Mouse (Mus musculus) CD4-positive helper T cell, adult 2 months (primary cell): ENCODE measurements around the gene St7.

ENCODE experiments used
- DNase-seq: peaks from one replicate; pipeline ENCODE4 v3.0.0-alpha.2; 2012; ENCODE audit warnings: low read depth, missing footprints, low spot score

St7 gene

DNA sequence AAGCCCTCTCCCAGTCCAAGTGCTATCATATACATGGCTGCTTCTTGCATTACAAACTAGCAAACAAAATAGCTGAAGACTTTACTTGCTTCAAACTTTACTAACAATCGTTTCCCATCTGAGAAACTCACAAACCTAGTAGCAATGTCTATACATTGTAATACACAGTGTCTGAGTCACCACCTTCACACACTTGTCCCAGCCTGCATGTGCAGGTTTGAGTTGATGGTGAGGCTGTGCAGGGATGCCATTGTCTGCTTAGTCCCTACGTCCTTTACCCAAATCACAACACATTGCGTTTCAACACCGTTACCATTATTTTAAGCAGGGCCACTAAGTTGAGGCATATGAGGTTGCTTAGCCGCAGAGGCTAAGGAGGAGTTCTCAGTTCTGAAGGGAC, 26.7 kb downstream of the St7 start:
- DNase-seq: no peak

DNA sequence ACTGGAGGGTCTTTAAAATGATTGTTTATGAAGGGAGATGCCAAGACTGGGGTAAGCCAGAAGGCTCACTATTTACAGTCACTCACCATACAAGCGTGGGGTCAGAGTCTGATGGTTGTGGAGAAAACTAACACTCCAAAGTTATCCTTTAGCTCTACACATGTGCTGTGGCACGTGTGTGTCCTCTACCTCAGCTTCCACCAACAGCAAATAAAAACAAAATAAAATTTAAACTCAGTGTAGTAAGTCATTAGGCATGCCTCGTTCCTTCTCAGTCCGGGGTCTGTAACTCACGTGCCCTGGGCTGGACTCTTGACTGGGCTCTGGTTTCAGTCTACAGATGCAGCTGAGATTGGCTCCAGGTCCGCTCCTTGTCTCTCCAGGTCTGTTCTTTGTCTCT, 27.3 kb downstream of the St7 start:
- DNase-seq: no peak

DNA sequence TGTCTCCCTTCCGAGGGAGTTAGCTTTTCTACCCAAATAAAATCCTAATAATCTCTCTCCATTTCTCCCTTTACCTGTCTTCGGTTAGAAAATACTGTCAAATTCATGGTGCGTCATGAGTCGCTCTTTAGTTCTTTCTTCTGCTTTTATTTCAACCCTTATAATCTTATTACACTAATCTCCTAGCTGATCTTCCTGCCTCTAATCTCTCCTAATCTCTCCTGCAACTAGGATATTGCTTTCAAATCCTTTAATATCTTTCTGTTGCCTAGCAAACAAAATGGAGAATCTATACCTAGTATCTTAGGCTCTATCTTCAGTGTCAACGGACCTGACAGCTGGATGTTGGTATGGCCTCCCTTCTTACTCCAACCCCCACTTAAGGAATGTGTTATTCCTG, 29.0 kb downstream of the St7 start:
- no peak for DNase-seq

DNA sequence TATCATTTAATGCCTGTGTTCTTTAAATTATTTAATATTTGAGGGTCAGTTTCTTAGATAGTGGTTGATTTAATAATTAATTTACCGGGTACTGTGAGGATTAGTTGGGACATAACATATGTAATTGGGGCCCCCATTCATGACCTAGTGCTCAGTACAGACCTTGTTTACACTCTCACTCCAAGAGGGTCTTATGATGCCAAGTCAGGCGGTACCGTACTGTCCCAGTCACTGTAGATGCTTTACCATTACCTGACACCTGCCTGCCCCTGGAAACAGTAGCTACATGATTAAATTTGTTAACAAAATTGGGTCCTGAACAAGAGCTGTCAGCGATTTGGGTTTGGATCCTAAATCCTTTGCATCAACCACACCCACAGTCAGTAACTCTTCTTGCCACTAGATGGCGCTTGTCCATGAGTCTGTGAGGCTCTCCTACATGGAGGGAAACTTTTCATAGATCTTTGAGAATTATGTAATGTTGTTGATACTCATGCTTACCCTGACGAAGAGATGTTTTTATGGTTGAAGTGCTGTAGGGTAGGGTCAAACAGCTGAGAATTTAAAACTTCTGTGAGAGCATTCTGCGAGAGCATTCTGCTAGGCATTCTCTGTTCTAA, 33.2 kb downstream of the St7 start:
- DNase-seq: peak; percentile 58

GRCm38 (mm10) chr6:17727241-17727640, 34.5 kb downstream of the St7 start:
- no peak for DNase-seq

- no peak for DNase-seq
Observed at GRCm38 (mm10) chr6:17727891-17728790, 35.4 kb downstream of the St7 start.

DNA sequence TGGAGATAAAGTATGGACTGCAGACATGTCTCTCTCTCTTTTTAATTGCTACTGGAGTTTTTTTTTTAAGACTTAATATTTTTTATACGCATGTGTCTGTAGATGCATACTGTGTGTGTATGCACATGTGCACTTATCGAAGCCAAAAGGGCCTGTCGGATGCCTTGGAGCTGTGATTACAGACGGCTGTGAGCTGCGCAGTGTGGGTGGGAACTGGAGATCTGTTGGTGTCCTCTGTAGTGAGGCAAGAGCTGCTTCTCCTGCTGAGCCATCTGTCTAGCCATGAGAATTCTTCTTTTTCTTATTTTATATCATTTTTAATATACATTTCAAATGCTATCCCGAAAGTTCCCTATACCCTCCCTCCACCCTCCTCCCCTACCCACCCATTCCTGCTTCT, 37.4 kb downstream of the St7 start:
- no peak for DNase-seq

GRCm38 (mm10) chr6:17731694-17732093, 39.0 kb downstream of the St7 start:
- DNase-seq: no peak

- DNase-seq: no peak
Observed at GRCm38 (mm10) chr6:17733951-17734411, 41.2 kb downstream of the St7 start.

- peak; percentile 22 for DNase-seq
Observed at GRCm38 (mm10) chr6:17737262-17737948, 44.7 kb downstream of the St7 start.

DNA sequence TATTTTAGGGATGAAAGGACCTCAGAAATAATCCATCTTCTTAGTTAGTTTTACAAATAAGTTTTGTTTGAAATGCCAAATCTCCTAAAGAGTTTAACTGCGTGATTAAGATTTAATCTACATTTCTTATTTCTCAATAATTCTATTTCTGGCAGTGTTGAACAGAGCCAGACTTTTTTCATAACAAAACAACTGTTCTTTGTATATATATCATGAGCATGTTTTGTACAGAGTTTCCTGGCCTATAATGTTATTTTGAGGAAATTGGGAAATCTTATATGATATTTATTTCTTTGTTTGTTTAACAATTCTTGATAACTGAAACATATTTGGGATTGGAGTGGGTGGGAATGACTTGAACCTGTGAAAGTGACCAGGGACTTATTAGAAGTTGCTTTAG, 47.4 kb downstream of the St7 start:
- no peak for DNase-seq

- no peak for DNase-seq
Observed at GRCm38 (mm10) chr6:17741639-17742038, 48.9 kb downstream of the St7 start.

DNA sequence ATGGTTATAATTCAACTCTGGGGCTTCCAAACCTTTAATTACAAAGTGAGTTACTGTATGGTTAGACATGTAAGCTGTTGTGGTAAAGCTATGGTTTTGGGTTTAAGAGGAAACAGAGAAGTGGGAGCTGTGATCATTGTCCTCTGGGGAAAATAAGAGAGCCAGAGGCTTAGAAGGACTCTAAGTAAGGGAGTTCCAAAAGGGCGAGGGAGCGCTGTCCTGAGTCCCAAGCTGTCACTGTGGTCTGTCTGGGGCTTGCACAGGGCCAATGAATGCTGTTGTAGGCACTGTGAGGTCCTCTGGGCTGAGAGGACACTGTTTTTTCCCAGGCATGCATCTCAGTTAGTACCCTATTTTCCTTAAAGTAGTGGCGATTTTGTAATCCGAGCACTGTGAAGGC, 49.5 kb downstream of the St7 start:
- no peak for DNase-seq

DNA sequence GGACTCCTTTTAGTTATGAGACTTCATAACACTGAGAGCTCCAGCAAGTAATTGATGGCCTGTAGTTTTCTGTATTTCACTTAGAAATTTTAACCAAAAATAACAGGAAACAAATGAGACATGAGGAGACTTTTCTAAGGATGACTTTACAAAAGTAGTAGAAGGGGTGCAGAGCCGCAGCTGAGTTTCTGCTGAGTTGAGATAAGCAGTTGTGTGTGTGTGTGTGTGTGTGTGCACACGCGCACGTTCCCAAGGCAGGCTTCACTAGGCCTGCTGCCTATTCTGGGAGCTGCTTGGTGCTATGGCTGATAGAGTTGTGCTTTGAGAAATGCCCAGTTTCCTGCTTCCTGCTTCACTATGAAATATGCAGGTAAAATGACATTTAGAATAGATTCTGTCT, 50.6 kb downstream of the St7 start:
- DNase-seq: no peak

DNA sequence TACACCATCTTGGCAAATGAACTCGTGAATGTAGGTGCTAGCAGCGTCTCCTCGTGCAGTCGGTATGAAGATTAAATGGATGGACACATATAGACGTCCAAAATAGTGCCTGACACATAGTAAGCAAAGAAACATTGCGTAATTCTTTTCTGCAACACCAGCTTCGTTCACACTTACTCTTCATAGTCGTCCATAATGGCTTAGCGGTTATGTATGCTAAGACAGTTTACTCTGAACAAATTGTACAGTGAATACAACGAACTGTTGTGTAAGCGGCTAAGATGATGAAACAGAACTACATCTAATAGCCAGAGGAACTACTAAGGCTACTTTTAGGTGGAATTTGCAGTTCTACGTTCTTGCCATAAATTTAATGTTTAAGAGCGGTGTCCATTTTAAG, 55.0 kb downstream of the St7 start:
- no peak for DNase-seq

DNA sequence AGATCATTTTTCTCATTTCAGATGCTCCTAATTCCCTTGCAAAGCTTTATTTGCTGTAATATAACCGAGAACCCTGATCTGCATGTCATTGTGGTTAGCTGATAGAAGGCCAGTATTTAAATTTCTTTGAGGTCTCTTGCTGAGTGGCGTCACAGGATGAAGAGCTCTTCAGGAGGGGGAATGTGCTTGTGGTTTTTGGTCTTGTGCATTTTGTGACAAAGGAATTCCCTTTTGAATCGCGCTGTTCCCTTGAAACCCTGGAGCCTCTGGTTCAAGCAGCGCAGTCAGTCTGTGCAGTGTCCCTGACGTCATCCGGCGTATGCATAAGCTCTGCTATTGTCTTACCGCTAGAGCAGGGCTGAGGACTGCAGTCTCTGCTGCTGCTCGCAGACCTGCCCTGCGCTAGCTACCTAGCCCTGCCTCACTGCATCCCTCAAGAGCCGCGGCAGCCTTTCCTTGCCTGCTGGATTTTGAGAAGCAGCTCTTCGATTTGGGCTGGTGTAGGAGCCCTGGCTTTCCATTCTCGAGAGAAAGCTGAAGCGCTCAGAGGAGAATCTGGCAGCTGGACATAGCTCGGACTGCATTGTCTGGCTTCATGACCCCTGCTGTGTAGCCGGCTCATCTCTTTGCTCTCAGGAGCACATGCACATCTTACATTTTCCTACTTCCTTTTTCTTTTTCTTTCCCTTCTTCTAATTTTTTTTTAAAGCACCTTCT, 56.3 kb downstream of the St7 start:
- DNase-seq: peak; percentile 69

- no peak for DNase-seq
Observed at GRCm38 (mm10) chr6:17749596-17749995, 56.9 kb downstream of the St7 start.

DNA sequence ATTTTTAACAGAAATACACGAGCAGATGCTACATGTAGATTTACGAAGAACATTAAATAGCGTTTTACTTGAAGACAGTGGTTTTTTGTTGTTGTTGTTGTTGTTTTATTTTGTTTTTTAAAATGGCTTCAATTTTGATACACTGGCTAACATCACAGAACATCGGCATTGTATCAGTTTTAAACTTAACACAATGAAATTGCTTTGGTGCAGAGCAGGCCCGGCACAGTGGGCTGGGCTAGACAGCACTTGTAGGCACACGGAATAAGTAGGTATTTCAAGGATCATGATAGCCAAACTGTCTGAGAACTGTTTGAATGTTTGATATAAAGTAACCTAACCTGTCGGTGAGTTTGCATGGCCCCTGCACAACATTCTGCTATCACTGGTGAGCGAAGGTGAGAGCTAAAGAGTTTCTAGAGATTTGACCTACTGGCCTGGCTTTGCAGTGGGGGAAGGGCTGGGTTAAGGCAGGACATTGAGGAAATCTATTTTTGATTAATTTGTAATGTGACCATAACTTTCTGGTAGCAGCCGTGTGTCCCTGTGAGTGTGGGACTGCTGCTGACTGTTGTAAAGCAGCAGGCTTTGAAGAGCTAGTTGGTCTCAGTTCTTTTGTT, 57.4 kb downstream of the St7 start:
- DNase-seq: no peak

GRCm38 (mm10) chr6:17750957-17751356, 58.2 kb downstream of the St7 start:
- no peak for DNase-seq

DNA sequence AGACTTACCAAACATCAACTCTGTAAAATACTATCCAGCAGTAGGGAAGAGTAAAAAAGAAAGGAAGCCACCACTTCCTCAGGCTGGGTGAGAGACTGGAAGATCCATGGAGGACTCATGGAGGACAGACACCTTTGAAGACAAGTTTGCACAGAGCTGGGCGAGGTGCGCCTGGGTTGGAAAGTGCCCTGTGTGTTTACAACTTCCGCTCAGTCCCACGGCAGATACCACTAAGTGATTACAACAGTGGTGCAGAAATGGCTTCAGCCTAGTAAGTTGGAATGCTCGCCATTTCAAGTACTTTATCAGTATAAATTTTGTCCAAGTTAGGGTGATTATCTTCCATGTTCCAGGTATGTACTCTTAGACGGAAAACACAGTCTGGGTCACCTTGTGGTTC, 63.2 kb downstream of the St7 start:
- no peak for DNase-seq

DNA sequence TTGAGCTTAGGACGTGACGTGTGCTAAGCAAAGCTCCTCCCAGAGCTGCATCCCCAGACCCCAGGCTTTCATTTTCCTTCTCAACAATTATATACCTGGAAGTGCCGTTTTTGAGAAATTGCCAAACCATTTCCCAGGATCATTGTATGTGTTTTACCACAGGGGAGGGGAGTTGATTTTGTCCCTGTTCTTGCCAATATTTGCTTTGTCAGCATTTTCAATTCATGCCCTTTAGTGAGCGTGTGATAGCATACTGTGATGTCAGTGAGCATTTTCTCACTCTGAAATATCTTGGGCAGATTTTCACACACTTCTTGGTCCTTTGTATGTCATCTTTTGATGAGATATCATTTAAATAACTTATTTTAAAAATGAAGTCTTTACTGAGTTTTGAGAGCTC, 65.8 kb downstream of the St7 start:
- no peak for DNase-seq
